ENCODE assay signal across 22 mouse cellular contexts in the genomic region with DNA sequence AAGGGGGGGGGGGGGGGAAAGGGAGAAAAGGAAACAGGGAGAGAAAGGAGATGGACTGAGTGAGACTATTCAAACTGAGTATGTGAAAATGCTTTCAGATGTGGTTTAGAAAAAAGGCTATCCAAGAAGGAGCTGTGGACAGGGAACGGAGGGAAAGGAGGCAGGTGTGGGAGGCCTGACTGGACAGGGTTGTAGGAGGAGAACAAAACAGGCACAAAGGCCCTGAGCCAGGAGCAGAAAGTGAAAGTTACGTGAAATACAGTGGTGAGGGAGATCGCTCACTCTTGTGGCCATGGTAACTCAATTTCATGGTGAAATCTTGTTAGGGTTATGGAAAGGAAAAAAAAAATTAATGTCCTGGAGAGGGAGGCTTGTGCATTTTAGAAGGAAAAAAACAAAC. TPM values are rescaled to one million over a fixed set of nuclear protein-coding genes. Genes with fewer than 3 reads are reported as not detected.
DNase-seq lines count a peak whose midpoint lies in the region; ATAC-seq and TF ChIP-seq lines count a peak whose summit lies in the region.
"Had no signal": no experiment of that assay in that cellular context is flagged by ENCODE, and none has a peak within 500 bp of the region (broad histone marks: within the 10 kb centered on the region; RNA-seq: fewer than 3 reads in every experiment).

No protein-coding gene starts in this region.

- TF ChIP-seq CTCF in left cerebral cortex, adult 2 months (IDR thresholded peaks at IDR 0.05) = no peak

- peak; percentile 53; the same call in 1 of the 2 replicates for ATAC-seq in frontal cortex, adult (ENCODE audit: low TSS enrichment)
- ATAC-seq: forebrain, embryonic 14.5 days; forebrain, postnatal 0 days had no signal

- H3K27ac ChIP-seq in left cerebral cortex, adult 2 months = 0 out of 2 replicates have a peak overlapping the region, but pooled peaks have one; percentile 32
- H3K27ac ChIP-seq: embryonic facial prominence, embryonic 12.5 days; embryonic facial prominence, embryonic 15.5 days; hindbrain, embryonic 10.5 days; hindbrain, embryonic 13.5 days had no signal

- no peak for DNase-seq in frontal cortex, postnatal 36 days (ENCODE audit: low spot score in 2 of 2)
- no peak for DNase-seq in left cerebral cortex, adult 2 months (ENCODE audit: extremely low spot score in 1 of 2, low spot score in 2 of 2)
- DNase-seq in left cerebral cortex, postnatal 25 days (ENCODE audit: low spot score in 2 of 2) = no peak
- peak; percentile 47 for DNase-seq in NIH3T3 (ENCODE audit: low read depth)
- DNase-seq in lung, adult 18-20 months = no peak
- DNase-seq: adrenal gland, adult 2 months; adrenal gland, postnatal 14 days; cerebellum, adult 11 months; cerebellum, adult 2 months; cerebellum, adult 9-11 months; cerebellum, postnatal 25 days; forebrain, postnatal 0 days; gastrocnemius, postnatal 10 days; gastrocnemius, postnatal 36 days; heart, postnatal 36 days had no signal

- no peak overlapping the region for H3K4me3 ChIP-seq in left cerebral cortex, adult 2 months
- H3K4me3 ChIP-seq: embryonic facial prominence, embryonic 12.5 days; embryonic facial prominence, embryonic 15.5 days; hindbrain, embryonic 10.5 days; hindbrain, embryonic 13.5 days had no signal

- intact Hi-C loops in left cerebral cortex, adult 2 months (cut with DNase I) = no loop called here
- intact Hi-C loops in left cerebral cortex, postnatal 25 days (cut with DNase I) = no loop called here

RNA-seq across cellular contexts. Expression of a gene that starts 14.6 kb away (rescaled TPM):
- total RNA-seq in left cerebral cortex, adult 2 months (2021) = 10 to 100 TPM; 24.0 to 26.5 TPM
- 10 to 100 TPM; 24.6 to 29.8 TPM for total RNA-seq in left cerebral cortex, postnatal 25 days (2021)
- total RNA-seq: granulocyte monocyte progenitor cell, adult 5-6 weeks had no signal
